Mouse (Mus musculus): ENCODE measurements around the gene 4930595M18Rik.

4930595M18Rik gene

DNA sequence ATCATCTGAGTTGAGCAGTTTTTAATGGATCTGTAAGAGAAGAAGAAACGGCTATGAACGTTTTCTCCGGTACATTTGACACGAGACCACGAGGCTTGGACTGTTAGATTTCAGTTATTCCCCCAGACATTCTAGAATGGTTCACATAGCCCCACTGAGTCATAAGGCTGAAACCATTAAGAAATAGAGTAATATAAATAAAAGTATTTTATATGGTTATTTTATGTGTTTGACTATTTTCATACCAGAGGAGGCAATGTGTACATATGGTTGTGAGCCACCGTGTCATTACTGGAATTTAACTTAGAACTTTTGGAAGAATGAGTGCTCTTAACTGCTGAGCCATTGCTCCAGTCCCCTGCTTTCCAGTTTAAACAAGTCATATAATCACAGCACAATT, at the start of gene 4930595M18Rik:
TSS of gene 4930595M18Rik (minus strand) at position 101 of the 400 bp plus-strand sequence.
- DNase-seq (ENCODE audit: low spot score): no peak

GRCm38 (mm10) chrX:81472500-81472899, 14.6 kb upstream of the 4930595M18Rik start:
- DNase-seq (ENCODE audit: low spot score): no peak
